Mouse (Mus musculus): ENCODE measurements around the gene Dock9.

The Dock9 gene

DNA sequence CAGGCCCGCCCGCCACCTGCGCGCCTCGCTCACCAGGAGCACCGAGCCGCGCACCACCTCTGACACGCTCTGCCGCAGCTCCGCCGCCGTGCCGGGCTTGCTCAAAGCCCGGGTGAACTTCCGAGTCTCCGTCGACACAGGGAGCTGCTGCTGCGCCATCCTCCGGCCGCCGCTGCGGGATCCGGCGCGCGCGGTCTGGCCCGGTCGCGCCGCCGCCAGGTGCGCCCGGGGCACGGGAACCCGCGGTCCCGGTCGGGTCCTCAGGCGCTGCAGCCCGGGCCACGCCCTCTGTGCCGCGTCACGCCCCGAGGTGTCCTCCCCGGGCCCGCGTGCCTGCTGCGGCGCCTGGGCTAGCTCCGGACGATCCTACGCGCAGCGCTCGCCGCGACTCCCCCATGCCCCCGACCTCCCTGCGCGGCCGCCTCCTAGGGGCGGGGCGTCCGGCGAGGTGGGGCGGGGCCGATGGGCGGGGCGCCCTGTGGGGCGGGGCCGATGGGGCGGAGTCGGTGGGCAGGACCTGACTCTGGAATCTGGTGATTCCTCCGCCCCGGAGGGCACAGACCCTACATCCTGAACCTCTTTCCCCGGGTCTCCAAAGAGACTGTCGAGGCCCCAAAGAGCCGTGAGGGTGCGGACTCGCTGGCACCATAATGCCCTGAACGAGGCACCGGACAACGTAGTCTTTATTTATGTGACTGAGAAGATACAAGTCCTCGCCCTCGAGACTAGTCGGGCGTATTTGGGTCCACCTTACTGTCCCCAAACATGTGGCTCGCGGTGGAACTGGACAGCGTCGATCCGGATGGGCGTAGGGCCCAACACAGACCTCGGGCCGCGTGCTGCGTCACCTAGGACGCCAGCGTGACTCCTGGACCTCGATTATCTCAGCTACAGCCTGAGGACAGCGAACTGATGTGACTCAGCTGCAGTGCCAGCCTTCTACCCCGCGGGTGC is at the start of gene Dock9:
Dock9 (minus strand) TSS at position 381 of the 954 bp plus-strand sequence.
- peak; percentile 84 for DNase-seq (ENCODE audit: low spot score)

DNA sequence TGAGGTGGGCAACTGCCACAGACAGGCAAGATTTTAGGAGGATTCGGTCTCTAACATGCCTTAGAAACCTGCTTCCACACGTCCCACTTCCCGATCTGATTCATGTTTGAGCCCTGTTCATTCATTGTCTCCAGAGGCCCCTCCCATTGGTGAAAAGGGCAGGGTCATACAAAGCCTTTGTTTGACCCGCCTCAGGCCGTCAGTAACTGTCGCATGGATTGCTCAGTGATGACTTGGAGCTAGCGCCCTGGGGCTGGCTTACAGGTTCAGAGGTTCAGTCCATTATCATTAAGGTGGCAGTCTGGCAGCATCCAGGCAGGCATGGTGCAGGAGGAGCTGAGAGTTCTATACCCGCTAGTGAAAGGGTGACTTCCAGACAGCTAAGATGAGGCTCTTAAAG is 46.8 kb upstream of the Dock9 start:
- no peak for DNase-seq (ENCODE audit: low spot score)

DNA sequence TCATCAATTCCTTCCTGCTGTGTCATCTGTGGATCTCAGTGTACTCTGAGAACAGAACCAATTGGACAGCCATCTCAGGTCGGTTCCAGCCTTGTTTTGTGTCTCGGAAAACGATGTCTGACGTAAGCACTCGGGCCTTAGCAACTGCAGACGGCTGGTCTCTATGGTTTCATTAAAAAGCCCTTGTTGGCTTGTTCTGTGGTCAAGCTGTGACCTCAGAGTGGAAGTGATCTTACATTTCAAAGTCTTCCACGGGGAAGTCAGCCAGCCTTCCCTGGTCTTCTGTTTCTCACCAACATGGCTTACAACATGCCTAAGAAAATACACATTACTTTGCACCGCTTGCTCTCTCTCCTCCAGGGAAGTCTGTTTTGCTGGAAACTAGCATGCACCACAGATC is 42.6 kb upstream of the Dock9 start:
- DNase-seq (ENCODE audit: low spot score): no peak

GRCm38 (mm10) chr14:121838161-121838560 is 40.5 kb upstream of the Dock9 start:
- no peak for DNase-seq (ENCODE audit: low spot score)

DNA sequence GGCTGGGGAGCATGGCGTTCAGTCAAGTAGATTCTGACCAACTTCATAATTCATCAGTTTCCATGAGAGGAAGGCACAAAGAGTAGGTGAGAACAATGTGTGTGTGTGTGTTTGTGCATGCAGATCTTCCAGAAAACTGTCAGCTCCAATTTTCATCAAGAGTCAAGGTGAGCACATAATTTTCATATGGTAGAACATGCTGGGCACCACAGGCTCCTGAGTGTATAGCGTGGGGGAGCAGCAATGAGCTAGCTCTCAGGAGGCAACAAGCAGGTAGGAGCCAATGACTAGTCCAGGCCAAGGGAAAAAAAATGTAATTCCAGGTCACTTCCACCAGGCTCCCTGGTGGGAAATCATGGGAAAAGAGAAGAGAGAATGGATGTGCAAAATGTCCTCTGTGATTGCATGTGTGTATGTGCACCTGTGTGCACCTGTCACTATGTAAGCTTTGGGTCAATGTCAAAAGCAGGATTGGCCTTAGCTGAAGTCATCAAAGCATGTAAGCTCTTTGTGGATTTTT is 35.4 kb upstream of the Dock9 start:
- no peak for DNase-seq (ENCODE audit: low spot score)

GRCm38 (mm10) chr14:121829816-121830442 is 32.3 kb upstream of the Dock9 start:
- DNase-seq (ENCODE audit: low spot score): no peak

DNA sequence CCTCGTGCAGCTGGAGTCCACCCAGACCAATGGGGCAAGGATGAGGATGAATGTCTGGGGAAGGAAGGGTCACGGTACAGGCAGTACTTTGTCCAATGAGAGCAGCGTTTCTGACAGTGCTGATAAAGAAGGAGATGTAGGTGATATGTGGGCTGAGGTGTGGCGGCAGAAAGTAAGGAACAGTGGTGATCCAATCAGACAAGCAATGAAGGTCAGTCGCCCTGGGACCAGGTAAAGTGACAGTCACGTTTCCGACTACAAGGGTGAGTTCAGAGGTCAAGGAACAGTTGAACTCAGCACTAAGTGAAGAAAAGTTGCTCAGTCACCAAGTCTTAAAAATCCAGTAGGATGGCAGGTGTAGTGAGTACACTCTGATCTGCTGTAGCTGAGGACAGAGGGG is 29.5 kb upstream of the Dock9 start:
- no peak for DNase-seq (ENCODE audit: low spot score)

GRCm38 (mm10) chr14:121825521-121826445 is 28.1 kb upstream of the Dock9 start:
- DNase-seq (ENCODE audit: low spot score): peak; percentile 6

- peak; percentile 55 for DNase-seq (ENCODE audit: low spot score)
Observed at GRCm38 (mm10) chr14:121824322-121825103, 26.9 kb upstream of the Dock9 start.

- no peak for DNase-seq (ENCODE audit: low spot score)
Observed at GRCm38 (mm10) chr14:121822997-121823396, 25.4 kb upstream of the Dock9 start.

GRCm38 (mm10) chr14:121822506-121822905 is 24.9 kb upstream of the Dock9 start:
- DNase-seq (ENCODE audit: low spot score): no peak

GRCm38 (mm10) chr14:121806791-121807190 is 9.2 kb upstream of the Dock9 start:
- DNase-seq (ENCODE audit: low spot score): no peak

GRCm38 (mm10) chr14:121806316-121806715 is 8.7 kb upstream of the Dock9 start:
- no peak for DNase-seq (ENCODE audit: low spot score)

DNA sequence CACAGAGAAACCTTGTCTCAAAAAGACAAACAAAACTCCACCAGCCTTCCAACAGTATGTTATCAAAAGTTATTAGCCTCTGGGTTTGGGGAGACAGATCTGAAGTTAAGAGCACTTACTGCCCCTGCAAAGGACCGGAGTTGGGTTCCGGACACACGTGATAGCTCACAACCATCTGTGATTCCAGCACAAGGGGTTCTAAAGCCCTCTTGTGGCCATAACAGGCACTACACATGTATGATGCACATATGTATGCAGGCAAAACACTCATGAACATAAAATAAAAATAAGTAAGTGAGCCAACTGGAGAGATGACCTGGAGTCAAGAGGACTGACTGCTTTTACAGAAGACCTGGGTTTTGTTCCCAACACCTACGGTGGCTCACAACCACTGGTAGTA is 6.8 kb upstream of the Dock9 start:
- no peak for DNase-seq (ENCODE audit: low spot score)

DNA sequence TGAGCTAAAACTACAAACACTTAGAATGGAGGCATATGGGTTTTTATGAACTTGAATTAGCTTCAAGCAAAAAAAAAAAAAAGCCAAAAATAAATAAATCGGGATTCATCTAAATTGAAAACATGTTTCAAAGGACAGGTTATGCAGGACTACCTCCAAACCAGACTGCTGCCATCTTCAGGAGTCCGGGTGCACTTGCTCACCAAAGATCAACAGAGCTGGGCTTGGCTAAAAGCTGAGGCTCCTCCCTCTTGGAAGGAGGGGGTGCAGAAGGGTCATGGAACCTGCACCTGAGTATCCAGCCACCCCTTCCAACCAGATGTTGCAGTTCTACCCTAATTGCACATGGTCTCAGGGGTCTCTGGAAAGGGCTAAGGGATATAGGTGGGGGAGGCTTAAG is 3.3 kb upstream of the Dock9 start:
- no peak for DNase-seq (ENCODE audit: low spot score)

GRCm38 (mm10) chr14:121799112-121799511 is 1.5 kb upstream of the Dock9 start:
- DNase-seq (ENCODE audit: low spot score): no peak

GRCm38 (mm10) chr14:121798411-121798799 is 768 bp upstream of the Dock9 start:
- peak; percentile 85 for DNase-seq (ENCODE audit: low spot score)

GRCm38 (mm10) chr14:121796571-121797456 is 823 bp downstream of the Dock9 start:
- no peak for DNase-seq (ENCODE audit: low spot score)

DNA sequence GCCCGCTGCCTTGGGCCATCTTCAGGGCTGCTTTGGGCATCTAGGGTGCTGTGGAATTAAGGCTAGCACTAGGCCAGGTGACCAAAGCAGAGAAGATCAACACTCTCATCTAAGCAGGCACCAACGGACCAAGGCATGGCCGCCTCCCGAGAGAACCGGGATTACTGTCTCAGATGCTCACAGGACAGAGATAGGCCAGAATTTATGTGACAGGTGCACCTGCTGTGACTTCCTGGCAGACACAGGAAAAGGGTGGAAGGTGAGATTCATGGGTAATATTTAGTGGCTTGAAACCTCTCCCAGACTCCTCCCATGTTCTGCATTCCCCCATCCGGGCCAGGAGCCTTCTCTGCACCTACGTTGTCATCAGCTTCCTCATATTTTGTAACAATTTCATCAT is 2.1 kb downstream of the Dock9 start:
- no peak for DNase-seq (ENCODE audit: low spot score)

DNA sequence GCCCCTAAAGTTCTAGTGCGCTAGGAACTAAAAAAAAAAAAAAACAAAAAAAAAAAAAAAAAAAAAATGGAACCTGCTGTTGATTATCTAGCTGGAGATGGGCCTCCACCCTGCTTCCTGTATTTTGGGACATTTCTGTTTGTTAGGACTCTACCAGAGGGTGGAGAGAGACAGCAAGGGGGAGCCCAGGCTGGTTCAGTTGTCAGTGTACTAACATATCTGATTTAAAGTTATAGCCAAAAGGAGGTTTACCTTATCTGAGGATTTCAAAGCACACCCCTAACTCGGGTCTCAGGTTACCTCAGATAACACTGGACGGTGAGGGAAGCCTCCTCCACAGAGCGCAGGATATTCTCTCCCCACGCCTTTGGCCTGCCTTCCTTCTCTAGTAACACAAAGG is 4.0 kb downstream of the Dock9 start:
- no peak for DNase-seq (ENCODE audit: low spot score)
